Mouse (Mus musculus) MEL (cell line): Measurements from ENCODE around the gene Gm20388. TPM values are rescaled to one million over a fixed set of nuclear protein-coding genes. Genes with fewer than 3 reads are reported as not detected.

Source experiments
- DNase-seq: peaks from one replicate; pipeline ENCODE4 v3.0.0; 2011; ENCODE audit warnings: low read depth, low spot score
- H3K27ac ChIP-seq: 2 replicates; pipeline ENCODE4 v1.5.1; 2012; ENCODE audit warnings: low read depth, mild to moderate bottlenecking, control low read depth, low read length, moderate library complexity; ENCODE audit not compliant: control insufficient read depth
- H3K27me3 ChIP-seq, 2 experiments: fragments of 150-350 bp in 1 of 2; sonication (generic) in 1 of 2; 2 replicates each; pipeline ENCODE4 v1.6.1; 2012; ENCODE audit warnings: low read length in 2 of 2, mild to moderate bottlenecking in 2 of 2, improper control_type of control experiment in 1 of 2, moderate library complexity in 1 of 2; ENCODE audit not compliant: insufficient read depth in 2 of 2, control insufficient read depth in 1 of 2
- H3K36me3 ChIP-seq, 2 experiments: 2 replicates each; pipeline ENCODE4 v1.6.1; 2012 to 2014; ENCODE audit warnings: low read length in 2 of 2, improper control_type of control experiment in 1 of 2, inconsistent platforms in 1 of 2, mild to moderate bottlenecking in 1 of 2; ENCODE audit not compliant: insufficient read depth in 2 of 2, control insufficient read depth in 1 of 2
- H3K4me1 ChIP-seq, 2 experiments: fragments of 150-350 bp in 1 of 2; sonication (generic) in 1 of 2; 2 replicates each; pipeline ENCODE4 v1.6.1; 2012; ENCODE audit warnings: low read length in 2 of 2, improper control_type of control experiment in 1 of 2, mild to moderate bottlenecking in 1 of 2; ENCODE audit not compliant: insufficient read depth in 2 of 2, control insufficient read depth in 1 of 2
- H3K4me3 ChIP-seq, 2 experiments: fragments of 150-350 bp in 1 of 2; sonication (generic) in 1 of 2; 2 replicates each; pipeline ENCODE4 v1.5.1; 2012; ENCODE audit warnings: low read depth in 2 of 2, low read length in 2 of 2, mild to moderate bottlenecking in 2 of 2, moderate library complexity in 2 of 2, control low read depth in 1 of 2, improper control_type of control experiment in 1 of 2; ENCODE audit not compliant: control insufficient read depth in 1 of 2, insufficient read depth in 1 of 2
- H3K79me2 ChIP-seq: 2 replicates; pipeline ENCODE4 v1.6.1; 2012; ENCODE audit warnings: mild to moderate bottlenecking, low read length, moderate library complexity; ENCODE audit not compliant: control insufficient read depth, poor library complexity, insufficient read depth
- H3K9ac ChIP-seq: 2 replicates; pipeline ENCODE4 v1.6.1; 2012; ENCODE audit warnings: low read depth, mild to moderate bottlenecking, control low read depth, low read length, moderate library complexity; ENCODE audit not compliant: control insufficient read depth, poor library complexity, severe bottlenecking
- H3K9me3 ChIP-seq: fragments of 150-350 bp; sonication (generic); replicated peaks from 2 replicates; pipeline ENCODE4 v1.6.1; 2012; ENCODE audit warnings: mild to moderate bottlenecking, low read length, improper control_type of control experiment, moderate library complexity; ENCODE audit not compliant: insufficient read depth
- CHD2 ChIP-seq: IDR thresholded peaks from 2 replicates; pipeline ENCODE4 v1.6.1; 2011; ENCODE audit warnings: low read length, improper control_type of control experiment
- EP300 ChIP-seq, 2 experiments: IDR thresholded peaks; 2 replicates each; pipeline ENCODE4 v1.6.1; 2011; ENCODE audit warnings: improper control_type of control experiment in 2 of 2, low read length in 2 of 2, low read depth in 1 of 2, mild to moderate bottlenecking in 1 of 2
- ETS1 ChIP-seq: IDR thresholded peaks from 2 replicates; pipeline ENCODE4 v1.6.1; 2012; ENCODE audit warnings: low read depth, mild to moderate bottlenecking, inconsistent platforms, low read length, improper control_type of control experiment, moderate library complexity
- GABPA ChIP-seq: IDR thresholded peaks from 2 replicates; pipeline ENCODE4 v1.6.1; 2012; ENCODE audit warnings: low read depth, mild to moderate bottlenecking, inconsistent platforms, low read length, improper control_type of control experiment, moderate library complexity
- GATA1 ChIP-seq: IDR thresholded peaks from 2 replicates; pipeline ENCODE4 v1.6.1; 2011; ENCODE audit warnings: low read depth, low read length, improper control_type of control experiment
- HCFC1 ChIP-seq: IDR thresholded peaks from 2 replicates; pipeline ENCODE4 v1.6.1; 2012; ENCODE audit warnings: low read depth, mild to moderate bottlenecking, inconsistent platforms, low read length, improper control_type of control experiment, moderate library complexity
- KAT2A ChIP-seq: conservative IDR thresholded peaks from 2 replicates; pipeline ENCODE4 v1.6.1; 2012; ENCODE audit warnings: low read depth, low read length, improper control_type of control experiment, inconsistent platforms
- MAZ ChIP-seq: IDR thresholded peaks from 2 replicates; pipeline ENCODE4 v1.6.1; 2012; ENCODE audit warnings: low read depth, mild to moderate bottlenecking, inconsistent platforms, low read length, improper control_type of control experiment
- MXI1 ChIP-seq: IDR thresholded peaks from 2 replicates; pipeline ENCODE4 v1.6.1; 2011; ENCODE audit warnings: mild to moderate bottlenecking, low read depth, low read length, improper control_type of control experiment
- NELFE ChIP-seq: IDR thresholded peaks from 2 replicates; pipeline ENCODE4 v1.6.1; 2011; ENCODE audit warnings: low read depth, low read length, improper control_type of control experiment
- NRF1 ChIP-seq: IDR thresholded peaks from 2 replicates; pipeline ENCODE4 v1.6.1; 2014; ENCODE audit warnings: low read depth, mild to moderate bottlenecking, inconsistent platforms, low read length, improper control_type of control experiment, moderate library complexity; ENCODE audit not compliant: poor library complexity, insufficient read depth, severe bottlenecking
- POLR2AphosphoS2 ChIP-seq: IDR thresholded peaks from 2 replicates; pipeline ENCODE4 v1.6.1; 2011; ENCODE audit warnings: low read length, improper control_type of control experiment
- RAD21 ChIP-seq: IDR thresholded peaks from 2 replicates; pipeline ENCODE4 v1.6.1; 2011; ENCODE audit warnings: mild to moderate bottlenecking, low read depth, low read length, improper control_type of control experiment
- SIN3A ChIP-seq: IDR thresholded peaks from 2 replicates; pipeline ENCODE4 v1.6.1; 2012; ENCODE audit warnings: low read length, improper control_type of control experiment, inconsistent platforms
- SMC3 ChIP-seq: IDR thresholded peaks from 2 replicates; pipeline ENCODE4 v1.6.1; 2011; ENCODE audit warnings: low read depth, low read length, improper control_type of control experiment
- UBTF ChIP-seq: IDR thresholded peaks from 2 replicates; pipeline ENCODE4 v1.6.1; 2012; ENCODE audit warnings: low read depth, mild to moderate bottlenecking, inconsistent platforms, low read length, improper control_type of control experiment, moderate library complexity, borderline replicate concordance; ENCODE audit not compliant: insufficient read depth
- USF1 ChIP-seq: IDR thresholded peaks from 2 replicates; pipeline ENCODE4 v1.6.1; 2014; ENCODE audit warnings: low read depth, mild to moderate bottlenecking, inconsistent platforms, low read length, improper control_type of control experiment, moderate library complexity
- USF2 ChIP-seq, 2 experiments: IDR thresholded peaks; 2 replicates each; pipeline ENCODE4 v1.6.1; 2011 to 2012; ENCODE audit warnings: improper control_type of control experiment in 2 of 2, low read length in 2 of 2, borderline replicate concordance in 1 of 2, inconsistent platforms in 1 of 2, low read depth in 1 of 2, mild to moderate bottlenecking in 1 of 2; ENCODE audit not compliant: insufficient read depth in 1 of 2
- ZNF384 ChIP-seq: IDR thresholded peaks from 2 replicates; pipeline ENCODE4 v1.6.1; 2012; ENCODE audit warnings: low read depth, mild to moderate bottlenecking, inconsistent platforms, low read length, improper control_type of control experiment
- polyA plus RNA-seq, 2 experiments: library from polyadenylated mRNA; stranded (reverse) in 1 of 2; unstranded in 1 of 2; fragments of >175 nt in 1 of 2; fragments of >200 nt in 1 of 2; gene quantifications; 2 replicates each; pipeline versions ENCODE4 v1.2.1 to v1.2.4; 2012; ENCODE audit warnings: low replicate concordance in 2 of 2, low read depth in 1 of 2; ENCODE audit not compliant: insufficient read length in 2 of 2, insufficient read depth in 1 of 2, missing spikeins in 1 of 2
- total RNA-seq: library from RNA; depleted of rRNA; stranded (reverse); fragments of 300-350 nt; gene quantifications from 2 replicates; pipeline ENCODE4 v1.2.3, GENCODE M21; 2012

Gene Gm20388
- total and polyA plus RNA-seq, 3 experiments, result 11.1 to 17.8 TPM; not detected in 1

GRCm38 (mm10) chr8:122593240-122593639 lies 2682.6 kb downstream of the Gm20388 start:
- DNase-seq, result no peak
- Histone ChIP-seq H3K9ac (no peak overlapping the region), H3K4me1 (no peaks in the 10 kb centered on the region), H3K27me3 (no peaks in the 10 kb centered on the region), H3K36me3 (no peaks in the 10 kb centered on the region), H3K27ac (no peak overlapping the region), H3K9me3 (no peaks in the 10 kb centered on the region), H3K4me3 (no peak overlapping the region), H3K79me2 (no peaks in the 10 kb centered on the region)
- TF ChIP-seq ETS1 (no peak), USF1 (no peak)

GRCm38 (mm10) chr8:122593783-122594507 lies 2683.3 kb downstream of the Gm20388 start:
- Histone ChIP-seq H3K27ac (no peak overlapping the region), H3K4me1 (no peaks in the 10 kb centered on the region), H3K36me3 (no peaks in the 10 kb centered on the region), H3K4me3 (no peak overlapping the region), H3K9ac (no peak overlapping the region), H3K79me2 (no peaks in the 10 kb centered on the region), H3K27me3 (no peaks in the 10 kb centered on the region), H3K9me3 (no peaks in the 10 kb centered on the region)
- DNase-seq, result no peak
- TF ChIP-seq SIN3A (no peak), UBTF (no peak), MXI1 (no peak), GATA1 (no peak), ZNF384 (no peak), POLR2AphosphoS2 (no peak), CHD2 (no peak), RAD21 (no peak), EP300 (IDR thresholded peaks at IDR 0.05; ENCODE audit: low read depth in 1 of 2, low read length in 2 of 2) (no peak), NELFE (no peak), USF1 (no peak), NRF1 (no peak), GABPA (no peak), USF2 (IDR thresholded peaks at IDR 0.05; ENCODE audit: borderline replicate concordance in 1 of 2, insufficient read depth in 1 of 2, low read depth in 1 of 2, low read length in 2 of 2) (no peak), SMC3 (no peak), MAZ (no peak), KAT2A (no peak), HCFC1 (no peak), ETS1 (no peak)
